9 mouse cellular contexts compared by ENCODE assay signal in genomic region chr6:37552760-37553159, GRCm38 (mm10). TPM values are rescaled to one million over a fixed set of nuclear protein-coding genes. Genes with fewer than 3 reads are reported as not detected.
DNase-seq lines count a peak whose midpoint lies in the region; ATAC-seq and TF ChIP-seq lines count a peak whose summit lies in the region.
"Had no signal": no experiment of that assay in that cellular context is flagged by ENCODE, and none has a peak within 500 bp of the region (broad histone marks: within the 10 kb centered on the region; RNA-seq: fewer than 3 reads in every experiment).

No protein-coding gene starts in this region.

- intact Hi-C loops in heart, postnatal 14 days (cut with DNase I) = no loop called here

- no peak for ATAC-seq in liver, embryonic 11.5 days (replicated peaks; ENCODE audit: low FRiP score)
- ATAC-seq in frontal cortex, adult (ENCODE audit: low TSS enrichment) = no peak

- WGBS in liver, adult 2 months = 73% methylated on average over 2 of the region's 2 CpGs
- 64% methylated on average over 2 of the region's 2 CpGs for WGBS in liver, embryonic 11.5 days

- H3K4me1 ChIP-seq in liver, adult 2 months (ENCODE audit: control insufficient read depth, insufficient read depth, low read length) = no peaks in the 10 kb centered on the region
- H3K4me1 ChIP-seq in liver, embryonic 11.5 days (replicated peaks; ENCODE audit: control insufficient read depth, insufficient read depth, low read length) = no peaks in the 10 kb centered on the region

- no peaks in the 10 kb centered on the region for H3K79me2 ChIP-seq in liver, adult 2 months (ENCODE audit: control insufficient read depth, insufficient read depth, low read length)

- peak; percentile 29 to 83 for DNase-seq in adrenal gland, adult (ENCODE audit: inconsistent age in 2 of 2, low spot score in 1 of 2)
- DNase-seq in adrenal gland, postnatal 4 days (ENCODE audit: low spot score in 2 of 2) = no peak
- peak; percentile 75 for DNase-seq in liver, adult 2 months (ENCODE audit: extremely low read depth, low read depth, low spot score)
- no peak for DNase-seq in liver, embryonic 11.5 days (ENCODE audit: low spot score)
- peak; percentile 22 for DNase-seq in c-Kit-positive CD71-positive TER-119-positive erythroid progenitor cells, embryonic 14.5 days (ENCODE audit: low spot score)
- peak; percentile 23 for DNase-seq in mesoderm, embryonic 11.5 days (ENCODE audit: low read depth, low spot score)
- DNase-seq in heart, postnatal 14 days = no peak

- H3K36me3 ChIP-seq in liver, adult 2 months (ENCODE audit: control insufficient read depth, insufficient read depth, low read length) = peaks cover 24% of the 10 kb centered on the region
- H3K36me3 ChIP-seq in liver, embryonic 11.5 days (ENCODE audit: control insufficient read depth, insufficient read depth, low read length) = no peaks in the 10 kb centered on the region

- no peak for TF ChIP-seq POLR2A in liver, adult 2 months (IDR thresholded peaks at IDR 0.05; ENCODE audit: extremely low read depth, insufficient read depth, low read length)

- H3K27ac ChIP-seq in liver, adult 2 months (replicated peaks; ENCODE audit: insufficient read depth, low read depth, low read length) = no peak overlapping the region
- H3K27ac ChIP-seq in liver, embryonic 11.5 days (ENCODE audit: low read depth, low read length) = no peak overlapping the region

- no peaks in the 10 kb centered on the region for H3K27me3 ChIP-seq in liver, adult 2 months (ENCODE audit: control insufficient read depth, insufficient read depth, low read length)
- H3K27me3 ChIP-seq in liver, embryonic 11.5 days (replicated peaks; ENCODE audit: control insufficient read depth, insufficient read depth, low read length) = no peaks in the 10 kb centered on the region

- peak; percentile 5; the same call in 1 of the 2 replicates for TF ChIP-seq CTCF in liver, adult 2 months (IDR thresholded peaks at IDR 0.05; ENCODE audit: low read depth, low read length)

- no peaks in the 10 kb centered on the region for H3K9me3 ChIP-seq in liver, embryonic 11.5 days (ENCODE audit: control insufficient read depth, low read length)

- no peak overlapping the region for H3K9ac ChIP-seq in liver, adult 2 months (ENCODE audit: low read depth, low read length)
- H3K9ac ChIP-seq in liver, embryonic 11.5 days (ENCODE audit: low read depth, low read length) = no peak overlapping the region

- H3K4me3 ChIP-seq in liver, adult 2 months (ENCODE audit: insufficient read depth, low read depth, low read length) = no peak overlapping the region
- no peak overlapping the region for H3K4me3 ChIP-seq in liver, embryonic 11.5 days (ENCODE audit: low read depth, low read length)

- H3K4me2 ChIP-seq in liver, embryonic 11.5 days = no peak overlapping the region

RNA-seq across cellular contexts. Expression of gene Akr1d1, which starts 22.8 kb away (rescaled TPM):
- 100 to 1,000 TPM; 292 to 395 TPM for total RNA-seq in adrenal gland, postnatal 4 days (2021)
- total RNA-seq in liver, adult 2 months (2014; rRNA removed) = 234 and 301 TPM in 2 replicates
- polyA plus RNA-seq in liver, adult 2 months (2012; rRNA removed) = 73.2 and 89.2 TPM in 2 replicates
- 0.15 and 0.26 TPM in 2 replicates for polyA plus RNA-seq in liver, embryonic 11.5 days (2014; fragmentation: Nextera tagmentation; extraction: Ambion mirVana)
- not detected for total RNA-seq in heart, postnatal 14 days (2021)
- polyA plus RNA-seq: lung, embryonic 16.5 days had no signal

Comparison
In these comparisons a context has a peak if more than half of its experiments do, and no peak if none do; other contexts are left out.
1. DNase-seq: peak in adrenal gland, adult (2 of 2), liver, adult 2 months (single experiment), c-Kit-positive CD71-positive TER-119-positive erythroid progenitor cells, embryonic 14.5 days (single experiment) and mesoderm, embryonic 11.5 days (single experiment); none in adrenal gland, postnatal 4 days (0 of 2), liver, embryonic 11.5 days (single experiment) and heart, postnatal 14 days (0 of 2).
2. RNA of gene Akr1d1, which starts 22.8 kb away (total RNA-seq): 292 to 395 TPM in adrenal gland, postnatal 4 days and 234 to 301 TPM in liver, adult 2 months; not detected in heart, postnatal 14 days; every median in the first group is over 100 times any median in the second.